Mouse (Mus musculus) gastrocnemius, postnatal 4 days (tissue): ENCODE measurements at regions not wholly inside any gene's neighbourhood (a gene's known extent, or its start where the extent isn't known, plus 50 kb on each side); places are given as distances from the start of the nearest gene placed in this dataset.
A peak's percentile ranks its signal among the peaks of the same experiment; 100 is the strongest.

Experiments used
- DNase-seq, 2 experiments: peaks; one replicate each; pipeline ENCODE4 v3.0.0; 2021 to 2022; ENCODE audit warnings: low spot score in 2 of 2, mixed read lengths in 2 of 2

GRCm38 (mm10) chr13:107207354-107208181 lies 185.6 kb upstream of the Kif2a start:
- DNase-seq: peak in 1 of 2 experiments; percentile 25

- no peak for DNase-seq
These were observed 177.9 kb upstream of the Kif2a start for GRCm38 (mm10) chr13:107199875-107200274.

GRCm38 (mm10) chr13:107193426-107193825 lies 171.5 kb upstream of the Kif2a start:
- DNase-seq: no peak

- DNase-seq: no peak
These were observed 165.4 kb upstream of the Kif2a start for GRCm38 (mm10) chr13:107187258-107187878.

- peak in 1 of 2 experiments; percentile 37 for DNase-seq
These were observed 160.6 kb upstream of the Kif2a start for GRCm38 (mm10) chr13:107182544-107182943.

- DNase-seq: no peak
These were observed 157.6 kb upstream of the Kif2a start for GRCm38 (mm10) chr13:107179551-107179950.

GRCm38 (mm10) chr13:107177595-107177994 lies 155.7 kb upstream of the Kif2a start:
- DNase-seq: no peak

- no peak for DNase-seq
These were observed 154.0 kb upstream of the Kif2a start for GRCm38 (mm10) chr13:107175891-107176290.

GRCm38 (mm10) chr13:107168599-107169149 lies 146.7 kb upstream of the Kif2a start:
- peak in 1 of 2 experiments; percentile 15 for DNase-seq

GRCm38 (mm10) chr13:107167856-107168598 lies 146.1 kb upstream of the Kif2a start:
- no peak for DNase-seq

- no peak for DNase-seq
These were observed 129.6 kb upstream of the Kif2a start for GRCm38 (mm10) chr13:107151548-107151947.

GRCm38 (mm10) chr13:107141209-107141608 lies 119.3 kb upstream of the Kif2a start:
- no peak for DNase-seq

GRCm38 (mm10) chr13:107134125-107134524 lies 112.2 kb upstream of the Kif2a start:
- no peak for DNase-seq

- DNase-seq: no peak
These were observed 104.7 kb upstream of the Kif2a start for GRCm38 (mm10) chr13:107126636-107127035.

- DNase-seq: no peak
These were observed 102.3 kb upstream of the Kif2a start for GRCm38 (mm10) chr13:107124130-107124668.

- peak; percentile 51 to 82 for DNase-seq
These were observed 92.2 kb upstream of the Kif2a start for GRCm38 (mm10) chr13:107113949-107114690.

GRCm38 (mm10) chr13:107108045-107108444 lies 86.1 kb upstream of the Kif2a start:
- no peak for DNase-seq

GRCm38 (mm10) chr13:107107572-107107971 lies 85.6 kb upstream of the Kif2a start:
- no peak for DNase-seq

GRCm38 (mm10) chr13:107105510-107105909 lies 83.6 kb upstream of the Kif2a start:
- peak in 1 of 2 experiments; percentile 31 for DNase-seq

- peak; percentile 75 to 85 for DNase-seq
These were observed 79.7 kb upstream of the Kif2a start for GRCm38 (mm10) chr13:107101598-107101997.
